ENCODE assay signal across 8 mouse cellular contexts in the genomic region with DNA sequence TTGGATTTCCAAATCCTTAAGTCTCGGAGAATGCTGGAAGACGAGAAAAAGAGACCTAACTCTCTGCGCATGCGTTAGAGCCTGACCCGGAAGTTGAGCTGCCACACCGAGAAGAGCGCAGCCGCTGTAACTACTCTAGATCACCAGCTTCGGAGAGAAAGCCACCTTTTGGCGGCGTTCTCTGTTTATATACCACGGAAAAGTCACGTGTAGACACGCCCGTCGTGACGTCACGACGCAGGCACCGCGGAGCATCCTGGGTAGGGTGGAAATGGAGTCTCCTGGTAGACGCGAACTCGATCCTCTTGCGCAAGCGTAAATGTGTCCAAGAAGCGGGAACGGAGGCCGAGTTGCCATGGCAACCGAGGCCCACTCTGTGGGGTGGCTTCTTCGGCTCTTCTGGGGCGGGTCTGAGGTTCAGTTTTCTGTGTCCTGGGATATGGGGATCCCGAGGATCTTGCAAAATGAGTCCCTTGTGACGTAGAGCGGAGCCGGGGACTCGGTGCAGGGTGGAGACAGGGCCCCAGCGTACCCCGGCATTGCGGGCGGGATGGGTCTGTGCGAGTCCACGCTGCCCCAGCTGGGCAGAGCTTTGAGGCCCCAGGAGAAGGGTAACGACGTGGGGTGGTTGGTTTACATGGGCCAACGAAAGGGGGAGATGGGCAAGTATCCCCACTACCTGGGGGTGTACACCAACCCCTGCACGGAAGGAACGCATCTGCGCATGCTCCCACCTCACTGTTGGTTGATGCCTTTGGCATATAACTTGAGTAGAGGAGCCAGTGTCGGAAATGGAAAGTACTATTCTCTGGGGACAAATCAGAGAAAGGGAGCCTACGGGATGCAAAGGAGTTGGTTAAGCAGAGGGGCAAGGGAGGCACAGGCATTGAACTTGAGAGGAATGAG. TPM values are rescaled to one million over a fixed set of nuclear protein-coding genes. Genes with fewer than 3 reads are reported as not detected.
DNase-seq lines count a peak whose midpoint lies in the region; ATAC-seq and TF ChIP-seq lines count a peak whose summit lies in the region.

A gene (minus strand): TSS at position 53 of the 906 bp plus-strand sequence.
A gene (plus strand): TSS at position 234 of the 906 bp plus-strand sequence.

- peak within 1 kb of the TSS; percentile 85 for H3K4me2 ChIP-seq in embryonic facial prominence, embryonic 13.5 days
- peak within 1 kb of the TSS; percentile 93 for H3K4me2 ChIP-seq in limb, embryonic 12.5 days
- peak within 1 kb of the TSS; percentile 92 for H3K4me2 ChIP-seq in midbrain, embryonic 15.5 days

- H3K27me3 ChIP-seq in embryonic facial prominence, embryonic 13.5 days = no peaks in the 10 kb centered on the region
- no peaks in the 10 kb centered on the region for H3K27me3 ChIP-seq in kidney, adult 2 months (replicated peaks; ENCODE audit: control insufficient read depth, insufficient read depth, low read length)
- H3K27me3 ChIP-seq in limb, embryonic 12.5 days = no peaks in the 10 kb centered on the region
- H3K27me3 ChIP-seq in midbrain, embryonic 15.5 days (replicated peaks) = no peaks in the 10 kb centered on the region
- H3K27me3 ChIP-seq in spleen, adult 2 months (ENCODE audit: control insufficient read depth, insufficient read depth, low read length) = no peaks in the 10 kb centered on the region

- H3K9me3 ChIP-seq in embryonic facial prominence, embryonic 13.5 days = no peaks in the 10 kb centered on the region
- H3K9me3 ChIP-seq in limb, embryonic 12.5 days = no peaks in the 10 kb centered on the region
- H3K9me3 ChIP-seq in midbrain, embryonic 15.5 days = no peaks in the 10 kb centered on the region

- H3K9ac ChIP-seq in embryonic facial prominence, embryonic 13.5 days = peak within 1 kb of the TSS; percentile 85
- H3K9ac ChIP-seq in limb, embryonic 12.5 days (replicated peaks) = peak within 1 kb of the TSS; percentile 79
- H3K9ac ChIP-seq in midbrain, embryonic 15.5 days = peak within 1 kb of the TSS; percentile 69

- peak within 1 kb of the TSS; percentile 77 for H3K4me3 ChIP-seq in embryonic facial prominence, embryonic 13.5 days
- H3K4me3 ChIP-seq in kidney, adult 2 months (ENCODE audit: insufficient read depth, low read depth, low read length) = peak within 1 kb of the TSS; percentile 88
- peak within 1 kb of the TSS; percentile 71 for H3K4me3 ChIP-seq in limb, embryonic 12.5 days (replicated peaks)
- H3K4me3 ChIP-seq in midbrain, embryonic 15.5 days = peak within 1 kb of the TSS; percentile 59
- H3K4me3 ChIP-seq in spleen, adult 2 months (ENCODE audit: extremely low read depth, insufficient read depth, insufficient read length) = peak within 1 kb of the TSS; percentile 98

- peak within 1 kb of the TSS; percentile 98 for H3K27ac ChIP-seq in embryonic facial prominence, embryonic 13.5 days
- peak within 1 kb of the TSS; percentile 66 for H3K27ac ChIP-seq in kidney, adult 2 months (ENCODE audit: insufficient read depth, low read depth, low read length)
- H3K27ac ChIP-seq in limb, embryonic 12.5 days = peak within 1 kb of the TSS; percentile 93
- H3K27ac ChIP-seq in midbrain, embryonic 15.5 days = peak within 1 kb of the TSS; percentile 92
- peak within 1 kb of the TSS; percentile 89 for H3K27ac ChIP-seq in spleen, adult 2 months (ENCODE audit: insufficient read depth, low read length)

- peaks cover 19% of the 10 kb centered on the region for H3K4me1 ChIP-seq in embryonic facial prominence, embryonic 13.5 days
- H3K4me1 ChIP-seq in kidney, adult 2 months (ENCODE audit: control insufficient read depth, insufficient read depth, low read length) = peaks cover 8% of the 10 kb centered on the region; the same call in 1 of the 2 replicates
- peaks cover 17% of the 10 kb centered on the region for H3K4me1 ChIP-seq in limb, embryonic 12.5 days (replicated peaks)
- peaks cover 23% of the 10 kb centered on the region for H3K4me1 ChIP-seq in midbrain, embryonic 15.5 days
- peaks cover 4% of the 10 kb centered on the region; the same call in 1 of the 2 replicates for H3K4me1 ChIP-seq in spleen, adult 2 months (ENCODE audit: control insufficient read depth, insufficient read depth, insufficient read length)

- peak; percentile 86 for ATAC-seq in embryonic facial prominence, embryonic 13.5 days (ENCODE audit: insufficient number of reproducible peaks, insufficient read depth, low FRiP score, low TSS enrichment, low read depth)
- peak; percentile 90 for ATAC-seq in limb, embryonic 12.5 days (ENCODE audit: insufficient number of reproducible peaks, insufficient read depth, low FRiP score, low TSS enrichment, low read depth)
- peak; percentile 93 for ATAC-seq in midbrain, embryonic 15.5 days (replicated peaks)

- H3K36me3 ChIP-seq in embryonic facial prominence, embryonic 13.5 days = peaks cover 32% of the 10 kb centered on the region
- H3K36me3 ChIP-seq in kidney, adult 2 months (ENCODE audit: control insufficient read depth, insufficient read depth, low read length) = no peaks in the 10 kb centered on the region
- peaks cover 31% of the 10 kb centered on the region for H3K36me3 ChIP-seq in limb, embryonic 12.5 days
- peaks cover 16% of the 10 kb centered on the region for H3K36me3 ChIP-seq in midbrain, embryonic 15.5 days (replicated peaks)
- H3K36me3 ChIP-seq in spleen, adult 2 months (ENCODE audit: control insufficient read depth, insufficient read depth, low read length) = peaks cover 9% of the 10 kb centered on the region

- DNase-seq in 3134 (ENCODE audit: extremely low read depth, insufficient read length, low spot score) = peak; percentile 98
- peak; percentile 90 to 91 for DNase-seq in adrenal gland, postnatal 36 days
- peak; percentile 95 for DNase-seq in heart, adult 18-20 months
- peak; percentile 97 for DNase-seq in kidney, adult 2 months
- DNase-seq in spleen, adult 2 months (ENCODE audit: low read depth in 1 of 2, low spot score in 2 of 2) = peak; percentile 82 to 98

- peak; percentile 98 for TF ChIP-seq POLR2A in kidney, adult 2 months (IDR thresholded peaks at IDR 0.05; ENCODE audit: low read depth, low read length)
- TF ChIP-seq POLR2A in spleen, adult 2 months (IDR thresholded peaks at IDR 0.05; ENCODE audit: low read depth, low read length) = peak; percentile 98

- WGBS in embryonic facial prominence, embryonic 13.5 days = under 1% methylated on average over 51 of the region's 51 CpGs
- WGBS in kidney, adult 2 months = under 1% methylated on average over 51 of the region's 51 CpGs
- WGBS in limb, embryonic 12.5 days = under 1% methylated on average over 51 of the region's 51 CpGs
- under 1% methylated on average over 51 of the region's 51 CpGs for WGBS in midbrain, embryonic 15.5 days
- 1% methylated on average over 51 of the region's 51 CpGs for WGBS in spleen, adult 2 months

- 0 out of 2 replicates have a peak, but pooled peaks have one; percentile 11 for TF ChIP-seq CTCF in kidney, adult 2 months (conservative IDR thresholded peaks at IDR 0.05; ENCODE audit: insufficient read depth, insufficient read length, low read depth, low read length)
- no peak for TF ChIP-seq CTCF in spleen, adult 2 months (IDR thresholded peaks at IDR 0.05; ENCODE audit: extremely low read depth, insufficient read depth, insufficient read length, insufficient replicate concordance)

RNA-seq across cellular contexts. Expression of the first gene that starts in this region (rescaled TPM):
- 10 to 100 TPM; 44.3 to 65.3 TPM for total RNA-seq in adrenal gland, postnatal 36 days (2021)
- polyA plus RNA-seq in embryonic facial prominence, embryonic 13.5 days (2015; fragmentation: Nextera tagmentation; extraction: Ambion mirVana) = 65.5 and 71.3 TPM in 2 replicates
- 10 to 100 TPM; 22.6 to 23.0 TPM for total RNA-seq in heart, adult 18-20 months (2021)
- 22.0 and 25.1 TPM in 2 replicates for polyA plus RNA-seq in kidney, adult 2 months (2012; rRNA removed)
- polyA plus RNA-seq in limb, embryonic 12.5 days (2016; fragmentation: Nextera tagmentation; extraction: Ambion mirVana) = 61.5 and 68.2 TPM in 2 replicates
- 76.8 TPM in 2 replicates for polyA plus RNA-seq in midbrain, embryonic 15.5 days (2015; fragmentation: Nextera tagmentation; extraction: Ambion mirVana)
- polyA plus RNA-seq in spleen, adult 2 months (2012; rRNA removed) = 18.5 and 26.8 TPM in 2 replicates

RNA-seq across cellular contexts. Expression of the second gene that starts in this region (rescaled TPM):
- total RNA-seq in adrenal gland, postnatal 36 days (2021) = not detected
- 0.24 and 0.59 TPM in 2 replicates for polyA plus RNA-seq in embryonic facial prominence, embryonic 13.5 days (2015; fragmentation: Nextera tagmentation; extraction: Ambion mirVana)
- not detected for total RNA-seq in heart, adult 18-20 months (2021)
- 0.11 and 0.15 TPM in 2 replicates for polyA plus RNA-seq in kidney, adult 2 months (2012; rRNA removed)
- polyA plus RNA-seq in limb, embryonic 12.5 days (2016; fragmentation: Nextera tagmentation; extraction: Ambion mirVana) = 0.24 TPM in 1 of 2 replicates, not detected in the other
- polyA plus RNA-seq in midbrain, embryonic 15.5 days (2015; fragmentation: Nextera tagmentation; extraction: Ambion mirVana) = 0.43 and 0.73 TPM in 2 replicates
- 0.07 and 0.12 TPM in 2 replicates for polyA plus RNA-seq in spleen, adult 2 months (2012; rRNA removed)

Comparison
In these comparisons a context has a peak if more than half of its experiments do, and no peak if none do; other contexts are left out.
1. Peak in every context shown above with its lines: DNase-seq, ATAC-seq, H3K4me3 ChIP-seq and H3K27ac ChIP-seq.